Mouse (Mus musculus): ENCODE results near the gene Trim62.

The Trim62 gene

DNA sequence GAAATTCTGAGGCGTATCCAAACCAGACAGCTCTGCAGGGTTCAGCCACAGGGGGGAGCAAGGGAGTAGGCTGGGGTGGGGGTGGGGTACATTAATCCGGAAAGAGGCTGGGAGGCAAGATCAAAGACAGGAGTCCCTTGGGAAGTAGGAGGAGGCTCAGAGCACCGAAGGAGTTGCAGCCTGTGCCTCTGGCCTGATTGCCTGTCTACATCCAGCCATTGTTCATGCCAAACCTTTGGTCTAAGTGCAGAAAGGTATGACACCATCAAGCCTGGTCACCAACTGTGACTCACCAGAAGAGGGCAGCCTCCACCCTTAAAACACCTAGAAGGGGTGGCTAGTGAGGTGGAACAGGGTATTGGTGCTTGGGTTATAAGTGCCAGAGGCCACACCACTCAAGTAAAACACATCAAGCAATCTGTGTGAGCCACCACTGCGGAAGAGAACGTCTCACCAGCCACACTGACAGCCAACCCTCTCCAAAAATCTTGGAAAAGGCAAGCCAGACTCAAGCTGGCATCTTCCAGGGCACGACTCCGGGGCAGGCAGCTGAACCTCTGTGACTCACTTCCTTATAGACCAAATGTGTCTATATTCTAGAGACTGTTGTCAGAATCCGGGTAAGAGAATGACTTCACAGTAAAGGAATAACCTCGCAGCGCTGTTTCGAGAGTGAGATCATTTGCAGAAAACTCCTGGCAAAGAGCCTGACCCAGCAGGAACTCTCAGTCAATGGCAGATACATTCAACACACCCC is 74.0 kb downstream of the Trim62 start:
- no peak for DNase-seq (ENCODE audit: low read depth in 2 of 2, low spot score in 2 of 2)

DNA sequence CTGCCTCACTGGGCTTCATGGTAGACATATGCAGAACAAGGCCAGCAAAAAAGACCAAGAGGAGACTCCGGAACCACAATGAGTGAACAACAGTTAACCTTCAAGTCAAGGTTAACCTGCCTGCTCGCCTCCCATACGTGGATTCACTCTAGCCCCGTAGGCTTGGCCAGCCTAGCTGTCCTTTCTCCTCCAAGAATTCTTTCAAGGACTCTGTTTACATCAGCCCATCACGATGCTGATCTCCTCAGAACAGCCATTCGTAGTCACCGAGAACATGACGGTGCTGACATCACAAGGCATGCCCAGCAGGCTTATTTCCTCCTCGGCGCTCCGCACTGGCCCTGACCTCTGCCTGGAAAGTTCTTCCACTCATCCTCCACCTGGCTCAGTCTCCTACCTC is 74.8 kb downstream of the Trim62 start:
- no peak for DNase-seq (ENCODE audit: low read depth in 2 of 2, low spot score in 2 of 2)

DNA sequence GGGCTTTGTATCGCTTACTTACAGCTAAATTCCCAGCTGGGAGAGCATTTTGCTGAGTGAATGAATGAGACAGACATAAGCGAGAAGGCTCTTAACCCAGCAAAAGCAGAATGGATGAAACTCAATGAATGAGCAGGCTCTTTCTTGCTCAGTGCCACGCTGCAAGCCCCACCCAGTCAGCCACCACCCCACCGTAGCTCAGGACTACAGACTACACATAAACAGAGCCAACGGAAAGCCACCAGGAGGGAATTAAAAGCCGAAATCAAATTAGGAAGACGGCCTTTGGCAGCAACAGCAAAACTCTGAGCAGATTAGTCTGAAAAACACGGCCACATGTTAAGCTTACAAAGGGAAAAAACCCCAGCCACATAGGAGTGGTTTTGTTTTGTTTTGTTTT is 75.5 kb downstream of the Trim62 start:
- DNase-seq (ENCODE audit: low read depth in 2 of 2, low spot score in 2 of 2): no peak

DNA sequence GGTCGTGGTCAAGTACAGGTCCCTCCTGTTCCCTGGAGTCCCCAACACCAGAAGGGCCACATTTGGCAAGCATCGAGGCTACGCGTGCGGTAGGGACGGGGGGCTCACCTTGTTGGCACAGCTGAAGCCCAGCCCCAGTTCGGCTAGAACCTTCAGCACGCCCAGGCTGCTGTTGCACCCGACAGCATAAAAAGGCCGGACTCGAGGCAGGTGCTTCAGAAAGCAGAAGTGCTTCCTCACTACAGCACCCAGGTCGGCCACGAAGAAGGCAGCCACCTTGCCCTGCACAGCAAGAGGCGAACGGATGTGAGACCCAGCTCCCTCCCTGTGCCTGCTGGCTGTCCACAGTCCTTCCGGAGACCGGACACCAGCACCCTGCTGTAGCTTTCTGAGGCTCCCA is 76.3 kb downstream of the Trim62 start:
- DNase-seq (ENCODE audit: low read depth in 2 of 2, low spot score in 2 of 2): no peak
